ENCODE assay signal across 12 mouse cellular contexts in genomic region chr1:191307766-191308455, GRCm38 (mm10). TPM values are rescaled to one million over a fixed set of nuclear protein-coding genes. Genes with fewer than 3 reads are reported as not detected.
DNase-seq lines count a peak whose midpoint lies in the region; ATAC-seq and TF ChIP-seq lines count a peak whose summit lies in the region.
"Had no signal": no experiment of that assay in that cellular context is flagged by ENCODE, and none has a peak within 500 bp of the region (broad histone marks: within the 10 kb centered on the region; RNA-seq: fewer than 3 reads in every experiment).

No protein-coding gene starts in this region.

- no peak for DNase-seq in left cerebral cortex, adult 2 months (ENCODE audit: extremely low spot score in 1 of 2, low spot score in 2 of 2)
- DNase-seq in left cerebral cortex, postnatal 10 days (ENCODE audit: extremely low spot score in 1 of 2, low spot score in 2 of 2) = no peak
- DNase-seq in 3T3-L1 (ENCODE audit: low read depth, low spot score) (peak; percentile 41), 416B (ENCODE audit: low read depth) (peak; percentile 56)
- DNase-seq in right cerebral cortex, postnatal 10 days (ENCODE audit: low spot score in 2 of 2) = no peak
- DNase-seq: embryo, embryonic 11 days; heart, postnatal 10 days had no signal

- ATAC-seq in kidney, embryonic 15.5 days (replicated peaks; ENCODE audit: low FRiP score) = no peak

- intact Hi-C loops in left cerebral cortex, adult 2 months (cut with DNase I) = no loop called here
- intact Hi-C loops in left cerebral cortex, postnatal 10 days (cut with DNase I) = no loop called here

- no peaks in the 10 kb centered on the region for H3K27me3 ChIP-seq in kidney, embryonic 15.5 days
- H3K27me3 ChIP-seq: liver, embryonic 15.5 days had no signal

- peak; percentile 34 for TF ChIP-seq CTCF in left cerebral cortex, adult 2 months (IDR thresholded peaks at IDR 0.05)
- peak; percentile 62 for TF ChIP-seq CTCF in bone marrow, adult 2 months (IDR thresholded peaks at IDR 0.05; ENCODE audit: control insufficient read depth, insufficient read depth, low read length)

- no peaks in the 10 kb centered on the region for H3K9me3 ChIP-seq in kidney, embryonic 15.5 days (replicated peaks)
- H3K9me3 ChIP-seq: liver, embryonic 15.5 days had no signal

- no peaks in the 10 kb centered on the region for H3K4me1 ChIP-seq in bone marrow, adult 2 months (ENCODE audit: control insufficient read depth, insufficient read depth, low read length)
- H3K4me1 ChIP-seq in kidney, embryonic 15.5 days = peaks cover 8% of the 10 kb centered on the region

- WGBS in bone marrow, adult 2 months = 86% methylated on average over 9 of the region's 9 CpGs
- WGBS in kidney, embryonic 15.5 days = 84% methylated on average over 9 of the region's 9 CpGs

- H3K36me3 ChIP-seq in kidney, embryonic 15.5 days = peaks cover 21% of the 10 kb centered on the region
- H3K36me3 ChIP-seq: liver, embryonic 15.5 days had no signal

- no peak overlapping the region for H3K27ac ChIP-seq in left cerebral cortex, adult 2 months
- no peak overlapping the region for H3K27ac ChIP-seq in bone marrow, adult 2 months (ENCODE audit: control insufficient read depth, insufficient read depth, low read depth, low read length, poor library complexity)
- H3K27ac ChIP-seq in kidney, embryonic 15.5 days = no peak overlapping the region
- H3K27ac ChIP-seq: liver, embryonic 15.5 days had no signal

- H3K9ac ChIP-seq in kidney, embryonic 15.5 days = no peak overlapping the region
- H3K9ac ChIP-seq: liver, embryonic 15.5 days had no signal

- no peak for TF ChIP-seq POLR2A in bone marrow, adult 2 months (IDR thresholded peaks at IDR 0.05; ENCODE audit: borderline replicate concordance, control insufficient read depth, low read depth, low read length)

- H3K4me2 ChIP-seq in kidney, embryonic 15.5 days = no peak overlapping the region
- H3K4me2 ChIP-seq: liver, embryonic 15.5 days had no signal

- H3K4me3 ChIP-seq in left cerebral cortex, adult 2 months = no peak overlapping the region
- H3K4me3 ChIP-seq in bone marrow, adult 2 months (replicated peaks; ENCODE audit: control insufficient read depth, low read depth, low read length) = no peak overlapping the region
- no peak overlapping the region for H3K4me3 ChIP-seq in kidney, embryonic 15.5 days (replicated peaks)
- H3K4me3 ChIP-seq: erythroblast, embryonic 14.5 days; liver, embryonic 15.5 days; megakaryocyte, embryonic 14.5 days had no signal

RNA-seq across cellular contexts. Expression of gene Nenf, which starts 10.1 kb away (rescaled TPM):
- total RNA-seq in left cerebral cortex, adult 2 months (2021) = 10 to 100 TPM; 71.3 to 76.4 TPM
- 10 to 100 TPM; 81.5 to 82.4 TPM for total RNA-seq in left cerebral cortex, postnatal 10 days (2021)
- 59.5 and 79.3 TPM in 2 replicates for polyA plus RNA-seq in bone marrow, adult 2 months (2011; ENCODE audit: insufficient read depth, insufficient read length, low replicate concordance, missing spikeins)
- 93.6 and 98.5 TPM in 2 replicates for polyA plus RNA-seq in kidney, embryonic 15.5 days (2015; fragmentation: Nextera tagmentation; extraction: Ambion mirVana)

RNA-seq across cellular contexts. Expression of gene Tmem206, which starts 17.8 kb away (rescaled TPM):
- total RNA-seq in left cerebral cortex, adult 2 months (2021) = 1 to 10 TPM; 9.3 to 9.4 TPM
- total RNA-seq in left cerebral cortex, postnatal 10 days (2021) = 10 to 100 TPM in 1 of 2 experiments, 1 to 10 TPM in 1; 9.8 to 11.5 TPM
- polyA plus RNA-seq in bone marrow, adult 2 months (2011; ENCODE audit: insufficient read depth, insufficient read length, low replicate concordance, missing spikeins) = 4.9 and 8.3 TPM in 2 replicates
- 21.3 and 24.7 TPM in 2 replicates for polyA plus RNA-seq in kidney, embryonic 15.5 days (2015; fragmentation: Nextera tagmentation; extraction: Ambion mirVana)

Comparison
In these comparisons a context has a peak if more than half of its experiments do, and no peak if none do; other contexts are left out.
1. DNase-seq: peak in 3T3-L1 (single experiment) and 416B (single experiment); none in left cerebral cortex, adult 2 months (0 of 2), left cerebral cortex, postnatal 10 days (0 of 2) and right cerebral cortex, postnatal 10 days (0 of 2).